Mouse (Mus musculus): ENCODE measurements around the gene Prkcq. TPM values are rescaled to one million over a fixed set of nuclear protein-coding genes. Genes with fewer than 3 reads are reported as not detected.

Prkcq gene
- polyA plus RNA-seq, 1 experiment: 5.1 TPM

DNA sequence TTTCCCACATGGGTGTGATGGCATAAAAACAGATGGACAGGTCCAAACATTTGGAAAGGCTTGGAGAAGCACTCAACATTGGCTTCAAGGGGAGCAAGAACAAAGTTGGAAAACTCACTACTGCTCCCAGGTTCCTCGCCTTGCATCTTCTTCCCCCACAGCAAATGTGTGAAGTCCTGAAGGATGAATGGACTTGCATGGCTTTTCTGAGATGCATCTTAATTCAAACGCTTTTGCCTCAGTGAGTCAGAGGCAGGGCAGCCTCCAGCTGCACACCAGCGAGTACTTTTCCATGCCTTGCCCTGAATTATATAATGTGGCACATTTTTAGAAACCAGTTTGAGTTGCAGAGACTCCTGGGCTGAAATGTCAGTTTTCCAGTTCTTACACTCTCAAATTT, 175.9 kb downstream of the Prkcq start:
- H3K27me3 ChIP-seq (replicated peaks; ENCODE audit: control insufficient read depth, insufficient read depth, low read length): no peaks in the 10 kb centered on the region
- no peak overlapping the region for H3K4me3 ChIP-seq (ENCODE audit: insufficient read depth, low read depth, low read length)
- TF ChIP-seq CTCF (conservative IDR thresholded peaks at IDR 0.05; ENCODE audit: insufficient read depth, insufficient read length, low read depth, low read length) (no peak), POLR2A (IDR thresholded peaks at IDR 0.05; ENCODE audit: low read depth, low read length) (no peak)
- no peaks in the 10 kb centered on the region for H3K36me3 ChIP-seq (ENCODE audit: control insufficient read depth, insufficient read depth, low read length)
- H3K4me1 ChIP-seq (ENCODE audit: control insufficient read depth, insufficient read depth, low read length): no peaks in the 10 kb centered on the region
- WGBS: 86% methylated on average over 3 of the region's 3 CpGs
- no peak overlapping the region for H3K27ac ChIP-seq (ENCODE audit: insufficient read depth, low read depth, low read length)
- DNase-seq: no peak

Data from kidney, adult 2 months (tissue).